Mouse (Mus musculus) G1E (cell line): ENCODE results near the gene Slc25a13. TPM values are rescaled to one million over a fixed set of nuclear protein-coding genes. Genes with fewer than 3 reads are reported as not detected.

Source experiments
- ATAC-seq: 2 replicates; pipeline ENCODE4 v1.8.0; 2016; ENCODE audit warnings: mild to moderate bottlenecking; ENCODE audit not compliant: insufficient number of reproducible peaks, poor library complexity, low FRiP score, severe bottlenecking; ENCODE audit errors: extremely low read depth
- DNase-seq: peaks from one replicate; pipeline ENCODE4 v3.0.0; 2012; ENCODE audit warnings: low spot score
- H3K27me3 ChIP-seq: 2 replicates; pipeline ENCODE4 v1.6.1; 2012; ENCODE audit warnings: mild to moderate bottlenecking, low read length, inconsistent platforms; ENCODE audit not compliant: insufficient read depth
- H3K36me3 ChIP-seq: replicated peaks from 2 replicates; pipeline ENCODE3; 2012; ENCODE audit warnings: mild to moderate bottlenecking, inconsistent platforms
- H3K4me1 ChIP-seq: 2 replicates; pipeline ENCODE4 v1.6.1; 2012; ENCODE audit warnings: low read depth, low read length, inconsistent platforms, mixed read lengths; ENCODE audit not compliant: insufficient read depth
- H3K4me3 ChIP-seq: 2 replicates; pipeline ENCODE4 v1.5.1; 2012; ENCODE audit warnings: low read depth, mild to moderate bottlenecking, inconsistent platforms, low read length, moderate library complexity, mixed read lengths
- H3K9me3 ChIP-seq: replicated peaks from 2 replicates; pipeline ENCODE4 v1.6.1; 2012; ENCODE audit warnings: inconsistent platforms
- CTCF ChIP-seq: IDR thresholded peaks from 2 replicates; pipeline ENCODE4 v1.5.1; 2012; ENCODE audit warnings: low read depth, low read length, inconsistent platforms, mixed read lengths
- GATA1 ChIP-seq: IDR thresholded peaks from 2 replicates; pipeline ENCODE4 v1.6.1; 2012; ENCODE audit warnings: borderline replicate concordance, low read length, inconsistent platforms, mixed read lengths
- GATA2 ChIP-seq: IDR thresholded peaks from 2 replicates; pipeline ENCODE4 v1.6.1; 2012; ENCODE audit warnings: low read depth, low read length, inconsistent platforms, borderline replicate concordance
- POLR2AphosphoS5 ChIP-seq: IDR thresholded peaks from 2 replicates; pipeline ENCODE4 v1.6.1; 2012; ENCODE audit warnings: low read depth, low read length, inconsistent platforms; ENCODE audit not compliant: insufficient replicate concordance
- TAL1 ChIP-seq: conservative IDR thresholded peaks from 2 replicates; pipeline ENCODE4 v1.6.1; 2012; ENCODE audit warnings: low read depth, low read length, inconsistent platforms, mixed read lengths
- polyA plus RNA-seq: library from polyadenylated mRNA; stranded (reverse); fragments of >175 nt; gene quantifications from 2 replicates; pipeline ENCODE4 v1.2.3, GENCODE M21; 2012
- total RNA-seq, 2 experiments: library from RNA; stranded (forward) in 1 of 2; stranded (reverse) in 1 of 2; fragments of 200-1000 nt in 1 of 2; fragments of >200 nt in 1 of 2; fragmentation: Nextera tagmentation in 1 of 2; gene quantifications; 2 replicates each; pipeline ENCODE4 v1.2.3; 2014 to 2017

Slc25a13 gene
- total and polyA plus RNA-seq, 3 experiments = 6.6 to 52.7 (median 24.6) TPM

DNA sequence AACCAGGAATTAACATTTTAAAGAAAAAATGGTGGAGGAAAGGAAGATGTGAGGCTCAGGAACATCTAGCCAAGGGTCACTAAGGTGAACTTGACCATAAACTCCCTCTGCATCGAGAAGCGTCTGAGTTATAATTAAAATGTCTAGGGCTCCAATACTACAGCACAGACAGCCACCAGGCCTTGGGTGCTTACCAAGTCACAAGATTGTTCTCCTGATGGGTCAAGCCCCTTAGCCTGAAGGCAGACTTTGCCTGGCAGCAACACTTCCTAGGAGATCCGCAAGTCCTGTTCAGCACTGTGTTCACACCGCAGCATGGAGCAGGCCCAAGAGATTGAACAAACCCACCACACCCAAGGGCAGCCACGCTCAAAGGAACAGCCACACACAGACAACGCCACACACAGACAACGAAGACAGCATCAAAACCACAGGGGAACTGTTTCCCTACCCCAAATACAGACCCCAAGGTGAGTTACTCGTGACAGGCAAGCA lies 83.4 kb downstream of the Slc25a13 start:
- peaks cover 53% of the 10 kb centered on the region for H3K36me3 ChIP-seq
- DNase-seq = no peak
- H3K9me3 ChIP-seq = no peaks in the 10 kb centered on the region
- no peaks in the 10 kb centered on the region for H3K4me1 ChIP-seq
- ATAC-seq = no peak
- TF ChIP-seq GATA1 (no peak), CTCF (no peak), GATA2 (no peak), TAL1 (no peak), POLR2AphosphoS5 (no peak)
- H3K4me3 ChIP-seq = no peak overlapping the region
- no peaks in the 10 kb centered on the region for H3K27me3 ChIP-seq

DNA sequence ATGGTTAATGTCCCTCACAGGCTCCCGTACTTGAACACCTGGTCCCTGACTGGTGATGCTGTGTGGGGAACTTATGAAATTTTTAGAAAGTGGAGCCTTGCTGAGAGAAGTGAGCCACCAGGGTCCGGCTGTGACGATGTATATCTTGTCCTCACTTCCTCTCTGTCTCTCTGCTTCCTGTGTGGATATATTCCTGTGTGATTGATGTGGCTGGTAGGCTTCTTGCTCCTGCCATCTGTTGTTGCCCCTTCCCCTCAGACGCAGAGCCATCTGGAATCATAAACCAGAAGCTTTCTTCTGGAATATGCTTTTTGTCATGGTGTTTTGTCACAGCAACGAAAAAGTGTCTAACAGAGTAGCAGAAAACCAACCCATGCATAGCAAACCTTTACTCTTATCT lies 84.9 kb downstream of the Slc25a13 start:
- DNase-seq = no peak
- ATAC-seq = no peak
- Histone ChIP-seq H3K27me3 (no peaks in the 10 kb centered on the region), H3K9me3 (no peaks in the 10 kb centered on the region), H3K36me3 (peaks cover 56% of the 10 kb centered on the region), H3K4me1 (no peaks in the 10 kb centered on the region), H3K4me3 (no peak overlapping the region)
- TF ChIP-seq TAL1 = no peak
- TF ChIP-seq POLR2AphosphoS5 = no peak
- TF ChIP-seq CTCF = no peak
- no peak for TF ChIP-seq GATA2
- TF ChIP-seq GATA1 = no peak

DNA sequence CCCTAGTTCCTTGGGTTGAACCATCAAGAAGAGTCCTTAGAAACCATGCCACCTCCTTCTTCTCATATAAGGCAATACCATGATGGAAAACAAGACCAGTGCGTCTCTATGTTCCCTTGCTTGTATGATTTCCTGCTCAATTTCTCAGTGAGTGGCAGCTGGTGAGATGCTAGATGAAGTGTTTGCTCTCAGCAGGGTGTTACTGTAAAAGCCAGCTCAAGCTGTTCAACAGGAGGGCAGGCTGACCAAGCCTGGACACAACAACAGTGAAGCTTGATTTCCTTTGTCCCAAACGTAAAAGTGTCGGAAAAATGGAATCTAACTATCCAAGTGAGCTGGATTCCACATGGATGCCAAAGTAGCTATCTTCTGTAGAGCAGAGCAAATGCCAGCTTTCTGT lies 91.4 kb downstream of the Slc25a13 start:
- Histone ChIP-seq H3K4me3 (no peak overlapping the region), H3K9me3 (no peaks in the 10 kb centered on the region), H3K36me3 (peaks cover 62% of the 10 kb centered on the region), H3K27me3 (no peaks in the 10 kb centered on the region), H3K4me1 (no peaks in the 10 kb centered on the region)
- ATAC-seq (no peak), DNase-seq (no peak)
- no peak for TF ChIP-seq GATA1
- TF ChIP-seq TAL1 = no peak
- TF ChIP-seq CTCF = no peak
- no peak for TF ChIP-seq GATA2
- no peak for TF ChIP-seq POLR2AphosphoS5

GRCm38 (mm10) chr6:6121904-6122303 lies 95.1 kb downstream of the Slc25a13 start:
- Histone ChIP-seq H3K4me3 (no peak overlapping the region), H3K4me1 (no peaks in the 10 kb centered on the region), H3K36me3 (peaks cover 68% of the 10 kb centered on the region), H3K9me3 (no peaks in the 10 kb centered on the region), H3K27me3 (no peaks in the 10 kb centered on the region)
- no peak for ATAC-seq
- TF ChIP-seq TAL1 = no peak
- no peak for TF ChIP-seq GATA1
- TF ChIP-seq CTCF = no peak
- no peak for TF ChIP-seq POLR2AphosphoS5
- TF ChIP-seq GATA2 = no peak
- DNase-seq = no peak

DNA sequence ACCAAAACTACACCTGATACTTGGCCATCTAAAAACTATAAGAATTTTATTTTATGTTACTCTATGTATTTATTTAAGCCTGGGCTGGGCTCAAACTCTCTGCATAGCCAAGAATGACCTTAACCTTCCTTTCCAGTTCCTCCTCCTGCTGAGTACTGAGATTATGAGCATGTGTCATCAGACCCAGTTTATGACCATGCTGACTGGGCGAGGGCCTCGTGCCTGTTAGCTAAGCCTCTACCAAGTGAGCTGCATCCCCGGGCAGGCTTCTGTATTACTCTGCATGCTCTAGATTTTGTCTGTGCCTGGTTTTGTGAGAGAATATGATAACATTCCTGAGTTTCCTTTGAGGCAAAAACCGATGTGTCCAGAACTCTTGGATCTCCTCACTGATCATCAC lies 96.1 kb downstream of the Slc25a13 start:
- Histone ChIP-seq H3K27me3 (no peaks in the 10 kb centered on the region), H3K9me3 (no peaks in the 10 kb centered on the region), H3K4me1 (no peaks in the 10 kb centered on the region), H3K36me3 (peaks cover 72% of the 10 kb centered on the region), H3K4me3 (no peak overlapping the region)
- DNase-seq = no peak
- TF ChIP-seq CTCF = no peak
- TF ChIP-seq TAL1 = no peak
- TF ChIP-seq POLR2AphosphoS5 = no peak
- no peak for TF ChIP-seq GATA2
- TF ChIP-seq GATA1 = no peak
- ATAC-seq = no peak

GRCm38 (mm10) chr6:6115771-6116170 lies 101.2 kb downstream of the Slc25a13 start:
- no peak for DNase-seq
- H3K9me3 ChIP-seq = no peaks in the 10 kb centered on the region
- ATAC-seq = no peak
- H3K4me1 ChIP-seq = no peaks in the 10 kb centered on the region
- TF ChIP-seq POLR2AphosphoS5 (no peak), CTCF (no peak), GATA2 (no peak), TAL1 (no peak), GATA1 (no peak)
- no peak overlapping the region for H3K4me3 ChIP-seq
- H3K36me3 ChIP-seq = peaks cover 73% of the 10 kb centered on the region
- no peaks in the 10 kb centered on the region for H3K27me3 ChIP-seq

DNA sequence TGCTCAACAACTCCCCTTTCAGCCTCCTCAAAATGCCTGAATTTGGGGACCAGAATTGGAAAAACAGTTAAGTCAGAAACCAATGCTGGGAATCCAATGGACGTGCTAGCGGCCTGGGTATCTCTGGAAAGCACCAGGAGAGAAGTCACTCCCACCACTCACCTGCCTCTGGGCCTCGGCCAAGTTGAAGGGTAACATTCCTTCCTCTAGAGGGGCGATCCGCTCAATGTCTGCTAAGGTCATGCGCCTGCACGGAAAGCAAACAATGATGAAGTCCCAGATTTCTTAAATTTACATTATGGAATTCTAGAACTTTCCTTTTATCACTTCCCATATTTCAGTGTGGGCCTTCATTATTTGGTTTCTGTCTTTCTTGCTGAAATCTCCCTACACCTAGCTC lies 103.2 kb downstream of the Slc25a13 start:
- no peak for DNase-seq

More for the DNA sequence above, 103.2 kb downstream of the Slc25a13 start:
- H3K4me1 ChIP-seq = no peaks in the 10 kb centered on the region
- H3K9me3 ChIP-seq = no peaks in the 10 kb centered on the region
- TF ChIP-seq GATA2 = no peak
- ATAC-seq = no peak
- H3K4me3 ChIP-seq = no peak overlapping the region
- no peaks in the 10 kb centered on the region for H3K27me3 ChIP-seq
- peaks cover 66% of the 10 kb centered on the region for H3K36me3 ChIP-seq
